Mouse (Mus musculus): ENCODE results near the gene C1qtnf2.

Gene C1qtnf2

GRCm38 (mm10) chr11:43483122-43483792 lies 9.2 kb downstream of the C1qtnf2 start:
- in situ Hi-C loops (cut with MboI, MseI), result no loop called here

GRCm38 (mm10) chr11:43484057-43484456 lies 10.0 kb downstream of the C1qtnf2 start:
- in situ Hi-C loops (cut with MboI, MseI), result no loop called here

GRCm38 (mm10) chr11:43484652-43485051 lies 10.6 kb downstream of the C1qtnf2 start:
- in situ Hi-C loops (cut with MboI, MseI), result no loop called here

GRCm38 (mm10) chr11:43485855-43486254 lies 11.8 kb downstream of the C1qtnf2 start:
- in situ Hi-C loops (cut with MboI, MseI), result no loop called here

- in situ Hi-C loops (cut with MboI, MseI), result loop anchor here (5.0 to 10.0 kb wide), 3 partner anchors 95 to 832 kb away; partner anchors contain the start of gene 4933415A04Rik (in 2 of the 2)
Measured at GRCm38 (mm10) chr11:43492663-43493062, 18.6 kb downstream of the C1qtnf2 start.

GRCm38 (mm10) chr11:43493815-43494409 lies 19.8 kb downstream of the C1qtnf2 start:
- in situ Hi-C loops (cut with MboI, MseI), result loop anchor here (5.0 to 10.0 kb wide), 3 partner anchors 93 to 831 kb away; partner anchors contain the start of gene 4933415A04Rik (in 2 of the 2)

GRCm38 (mm10) chr11:43495037-43495436 lies 21.0 kb downstream of the C1qtnf2 start:
- in situ Hi-C loops (cut with MboI, MseI), result loop anchor here in 1 of 2 experiments (10.0 kb wide), 1 partner anchor 830 kb away; no protein-coding TSS in a partner anchor

GRCm38 (mm10) chr11:43495532-43495931 lies 21.5 kb downstream of the C1qtnf2 start:
- in situ Hi-C loops (cut with MboI, MseI), result loop anchor here in 1 of 2 experiments (10.0 kb wide), 1 partner anchor 829 kb away; no protein-coding TSS in a partner anchor

- in situ Hi-C loops (cut with MboI, MseI), result no loop called here
Measured at GRCm38 (mm10) chr11:43501256-43501655, 27.2 kb downstream of the C1qtnf2 start.

- in situ Hi-C loops (cut with MboI, MseI), result no loop called here
Measured at GRCm38 (mm10) chr11:43505188-43505587, 31.1 kb downstream of the C1qtnf2 start.

- in situ Hi-C loops (cut with MboI, MseI), result no loop called here
Measured at GRCm38 (mm10) chr11:43507976-43508375, 33.9 kb downstream of the C1qtnf2 start.

GRCm38 (mm10) chr11:43509878-43510277 lies 35.8 kb downstream of the C1qtnf2 start:
- in situ Hi-C loops (cut with MboI, MseI), result no loop called here

- in situ Hi-C loops (cut with MboI, MseI), result no loop called here
Measured at GRCm38 (mm10) chr11:43512661-43513190, 38.6 kb downstream of the C1qtnf2 start.

GRCm38 (mm10) chr11:43516344-43517021 lies 42.4 kb downstream of the C1qtnf2 start:
- in situ Hi-C loops (cut with MboI, MseI), result no loop called here

- in situ Hi-C loops (cut with MboI, MseI), result no loop called here
Measured at GRCm38 (mm10) chr11:43517641-43518040, 43.6 kb downstream of the C1qtnf2 start.

- in situ Hi-C loops (cut with MboI, MseI), result no loop called here
Measured at GRCm38 (mm10) chr11:43518086-43518485, 44.0 kb downstream of the C1qtnf2 start.

GRCm38 (mm10) chr11:43518821-43519220 lies 44.7 kb downstream of the C1qtnf2 start:
- in situ Hi-C loops (cut with MboI, MseI), result no loop called here

GRCm38 (mm10) chr11:43520521-43520920 lies 46.4 kb downstream of the C1qtnf2 start:
- in situ Hi-C loops (cut with MboI, MseI), result no loop called here

- in situ Hi-C loops (cut with MboI, MseI), result no loop called here
Measured at GRCm38 (mm10) chr11:43528078-43528682, 54.1 kb downstream of the C1qtnf2 start.

GRCm38 (mm10) chr11:43528683-43529499 lies 54.8 kb downstream of the C1qtnf2 start, which contains the start of gene Ccnjl:
TSS of gene Ccnjl (plus strand) at chr11:43528784.
- in situ Hi-C loops (cut with MboI, MseI), result no loop called here

GRCm38 (mm10) chr11:43530043-43530442 lies 56.0 kb downstream of the C1qtnf2 start:
- in situ Hi-C loops (cut with MboI, MseI), result no loop called here
